Mouse (Mus musculus) stomach, postnatal 0 days (tissue): Measurements from ENCODE around the gene Mug1. TPM values are rescaled to one million over a fixed set of nuclear protein-coding genes. Genes with fewer than 3 reads are reported as not detected.
"Not testable (repeated sequence)": the region's sequence is repeated elsewhere in the genome, so short reads cannot be mapped to it uniquely, and the experiment has no call there.

ENCODE experiments used
- ATAC-seq: fragments of 200-750 bp; cut with Nextera tagmentation; 2 replicates; pipeline ENCODE4 v1.8.0; 2017; ENCODE audit not compliant: low FRiP score, low TSS enrichment
- DNase-seq: peaks from one replicate; pipeline ENCODE4 v3.0.0-alpha.2; 2016; ENCODE audit warnings: low spot score
- H3K27ac ChIP-seq: fragments of 300-500 bp; sonication (generic); replicated peaks from 2 replicates; pipeline ENCODE4 v1.5.1; 2014; ENCODE audit warnings: mild to moderate bottlenecking, control low read depth
- H3K27me3 ChIP-seq: fragments of 300-500 bp; sonication (generic); 2 replicates; pipeline ENCODE4 v1.6.1; 2014; ENCODE audit warnings: low read length; ENCODE audit not compliant: control insufficient read depth, insufficient read depth
- H3K36me3 ChIP-seq: fragments of 300-500 bp; sonication (generic); 2 replicates; pipeline ENCODE4 v1.6.1; 2014; ENCODE audit warnings: low read length, mixed read lengths; ENCODE audit not compliant: control insufficient read depth, insufficient read depth
- H3K4me1 ChIP-seq: fragments of 300-500 bp; sonication (generic); replicated peaks from 2 replicates; pipeline ENCODE4 v1.6.1; 2014; ENCODE audit warnings: antibody characterized with exemption; ENCODE audit not compliant: control insufficient read depth, insufficient read depth
- H3K4me2 ChIP-seq: fragments of 300-500 bp; sonication (generic); replicated peaks from 2 replicates; pipeline ENCODE4 v1.6.1; 2014; ENCODE audit warnings: low read depth, mild to moderate bottlenecking, control low read depth, moderate library complexity
- H3K4me3 ChIP-seq: fragments of 300-500 bp; sonication (generic); 2 replicates; pipeline ENCODE4 v1.5.1; 2014; ENCODE audit warnings: low read depth, low read length, control low read depth
- H3K9ac ChIP-seq: fragments of 300-500 bp; sonication (generic); 2 replicates; pipeline ENCODE4 v1.6.1; 2014; ENCODE audit warnings: mild to moderate bottlenecking, low read length, control low read depth, mixed read lengths
- H3K9me3 ChIP-seq: fragments of 300-500 bp; sonication (generic); 2 replicates; pipeline ENCODE4 v1.6.1; 2016; ENCODE audit warnings: low read length; ENCODE audit not compliant: control insufficient read depth
- CTCF ChIP-seq: IDR thresholded peaks from 2 replicates; pipeline ENCODE4 v1.5.1; 2016; ENCODE audit warnings: antibody characterized with exemption, low read depth, mild to moderate bottlenecking, moderate library complexity
- EP300 ChIP-seq: optimal IDR thresholded peaks from 2 replicates; pipeline ENCODE3; 2016; ENCODE audit warnings: antibody characterized with exemption
- WGBS: fragments of 180-500 bp; shearing (Covaris S2); extraction: QIAGEN DNeasy Blood & Tissue Kit; methylation state at CpG from one replicate; pipeline ENCODE4 v1.1.7; 2014; 5-methylcytosine and 5-hydroxymethylcytosine counted together
- polyA plus RNA-seq: library from polyadenylated mRNA; unstranded; fragments of >200 nt; fragmentation: Nextera tagmentation; extraction: Ambion mirVana; gene quantifications from 2 replicates; pipeline ENCODE4 v1.2.1, GENCODE M21; 2015

Mug1 gene
- not detected in 2 replicates for polyA plus RNA-seq

GRCm38 (mm10) chr6:121838271-121838670 is at the start of gene Mug1:
Gene Mug1 (plus strand): TSS chr6:121838541.
- H3K4me1 ChIP-seq, DNase-seq, H3K9me3 ChIP-seq, H3K27ac ChIP-seq, ATAC-seq, H3K27me3 ChIP-seq, H3K4me3 ChIP-seq, H3K9ac ChIP-seq, H3K4me2 ChIP-seq, H3K36me3 ChIP-seq: not testable (repeated sequence)
- 78% methylated on average over 4 of the region's 4 CpGs for WGBS

- DNase-seq (no peak), ATAC-seq (no peak)
- Histone ChIP-seq H3K27ac (no peak overlapping the region), H3K36me3 (no peaks in the 10 kb centered on the region), H3K4me1 (no peaks in the 10 kb centered on the region), H3K9me3 (no peaks in the 10 kb centered on the region), H3K9ac (no peak overlapping the region), H3K4me2 (no peak overlapping the region), H3K27me3 (no peaks in the 10 kb centered on the region), H3K4me3 (no peak overlapping the region)
- TF ChIP-seq CTCF = no peak
- TF ChIP-seq EP300 = no peak
- 73% methylated on average over 4 of the region's 4 CpGs for WGBS
Observed at GRCm38 (mm10) chr6:121828034-121828433, 10.3 kb upstream of the Mug1 start.

- H3K27me3 ChIP-seq = no peaks in the 10 kb centered on the region
- no peaks in the 10 kb centered on the region for H3K36me3 ChIP-seq
- WGBS = 89% methylated on average over 1 of the region's 1 CpGs
- no peak overlapping the region for H3K9ac ChIP-seq
- no peaks in the 10 kb centered on the region for H3K4me1 ChIP-seq
- TF ChIP-seq CTCF (no peak), EP300 (no peak)
- H3K4me3 ChIP-seq = no peak overlapping the region
- ATAC-seq = no peak
- DNase-seq = no peak
- no peaks in the 10 kb centered on the region for H3K9me3 ChIP-seq
- no peak overlapping the region for H3K4me2 ChIP-seq
- H3K27ac ChIP-seq = no peak overlapping the region
Observed at GRCm38 (mm10) chr6:121836361-121836760, 2.0 kb upstream of the Mug1 start.

GRCm38 (mm10) chr6:121848378-121848777 is 10.0 kb downstream of the Mug1 start:
- WGBS = 31% methylated on average over 1 of the region's 1 CpGs
- Histone ChIP-seq H3K4me1 (no peaks in the 10 kb centered on the region), H3K4me3 (no peak overlapping the region), H3K9me3 (no peaks in the 10 kb centered on the region), H3K27me3 (no peaks in the 10 kb centered on the region), H3K36me3 (no peaks in the 10 kb centered on the region), H3K4me2 (no peak overlapping the region), H3K9ac (no peak overlapping the region), H3K27ac (no peak overlapping the region)
- TF ChIP-seq EP300 (no peak), CTCF (no peak)
- no peak; the same call in 1 of the 2 replicates for ATAC-seq
- DNase-seq = no peak

Other genes starting within 250 kb of the Mug1 start
- 0.25 and 0.34 TPM in 2 replicates for gene A2m, start 203.2 kb upstream of the Mug1 start, polyA plus RNA-seq
- gene Gm7298, start 105.6 kb upstream of the Mug1 start, polyA plus RNA-seq = not detected in 2 replicates
- gene Mug2, start 168.2 kb downstream of the Mug1 start, polyA plus RNA-seq = not detected in 2 replicates